Mouse (Mus musculus) heart, embryonic 11.5 days (tissue): ENCODE results near the gene Tedc1. TPM values are rescaled to one million over a fixed set of nuclear protein-coding genes. Genes with fewer than 3 reads are reported as not detected.

Experiments used
- ATAC-seq: fragments of 200-750 bp; cut with Nextera tagmentation; replicated peaks from 2 replicates; pipeline ENCODE4 v1.8.0; 2017; ENCODE audit warnings: moderate library complexity; ENCODE audit not compliant: insufficient number of reproducible peaks, low FRiP score, low TSS enrichment
- H3K27ac ChIP-seq: fragments of 300-500 bp; sonication (generic); 2 replicates; pipeline ENCODE4 v1.5.1; 2014; ENCODE audit warnings: mild to moderate bottlenecking, low read depth, low read length
- H3K27me3 ChIP-seq: fragments of 300-500 bp; sonication (generic); 2 replicates; pipeline ENCODE4 v1.6.1; 2014; ENCODE audit warnings: mild to moderate bottlenecking, low read length, mixed read lengths; ENCODE audit not compliant: control insufficient read depth, insufficient read depth
- H3K36me3 ChIP-seq: fragments of 300-500 bp; sonication (generic); 2 replicates; pipeline ENCODE4 v1.6.1; 2014; ENCODE audit warnings: mild to moderate bottlenecking, low read length, moderate library complexity, mixed read lengths; ENCODE audit not compliant: control insufficient read depth, insufficient read depth
- H3K4me1 ChIP-seq: fragments of 300-500 bp; sonication (generic); 2 replicates; pipeline ENCODE4 v1.6.1; 2014; ENCODE audit warnings: low read length; ENCODE audit not compliant: control insufficient read depth, insufficient read depth
- H3K4me2 ChIP-seq: fragments of 300-500 bp; sonication (generic); 2 replicates; pipeline ENCODE4 v1.6.1; 2014; ENCODE audit warnings: mild to moderate bottlenecking, moderate library complexity
- H3K4me3 ChIP-seq: fragments of 300-500 bp; sonication (generic); 2 replicates; pipeline ENCODE4 v1.5.1; 2014; ENCODE audit warnings: low read depth, low read length
- H3K9ac ChIP-seq: fragments of 300-500 bp; sonication (generic); 2 replicates; pipeline ENCODE4 v1.6.1; 2014; ENCODE audit warnings: mild to moderate bottlenecking, low read depth, low read length, moderate library complexity
- H3K9me3 ChIP-seq: fragments of 300-500 bp; sonication (generic); replicated peaks from 2 replicates; pipeline ENCODE4 v1.6.1; 2016; ENCODE audit warnings: low read length; ENCODE audit not compliant: control insufficient read depth
- WGBS: fragments of 180-500 bp; shearing (Covaris S2); extraction: QIAGEN DNeasy Blood & Tissue Kit; methylation state at CpG from one replicate; pipeline ENCODE4 v1.1.7; 2014; ENCODE audit not compliant: insufficient replicate concordance; 5-methylcytosine and 5-hydroxymethylcytosine counted together
- polyA plus RNA-seq: library from polyadenylated mRNA; unstranded; fragments of >200 nt; fragmentation: Nextera tagmentation; extraction: Ambion mirVana; gene quantifications from 2 replicates; pipeline ENCODE4 v1.2.1, GENCODE M21; 2014

Gene Tedc1
- polyA plus RNA-seq, 1 experiment from 2014 or later, result 16.6 TPM

GRCm38 (mm10) chr12:113148381-113149035, 7.7 kb upstream of the Tedc1 start:
- Histone ChIP-seq H3K4me1 (peaks cover 56% of the 10 kb centered on the region), H3K9ac (no peak overlapping the region), H3K36me3 (peaks cover 11% of the 10 kb centered on the region), H3K4me3 (no peak overlapping the region), H3K9me3 (no peaks in the 10 kb centered on the region), H3K4me2 (no peak overlapping the region), H3K27ac (no peak overlapping the region), H3K27me3 (no peaks in the 10 kb centered on the region)
- WGBS, result 30% methylated on average over 16 of the region's 16 CpGs
- no peak for ATAC-seq

- Histone ChIP-seq H3K4me2 (no peak overlapping the region), H3K9me3 (no peaks in the 10 kb centered on the region), H3K36me3 (peaks cover 9% of the 10 kb centered on the region), H3K4me3 (no peak overlapping the region), H3K4me1 (peaks cover 48% of the 10 kb centered on the region), H3K9ac (no peak overlapping the region), H3K27me3 (no peaks in the 10 kb centered on the region), H3K27ac (no peak overlapping the region)
- 66% methylated on average over 4 of the region's 4 CpGs for WGBS
- ATAC-seq, result no peak
Observed at GRCm38 (mm10) chr12:113149341-113149740, 6.9 kb upstream of the Tedc1 start.

GRCm38 (mm10) chr12:113149896-113150295, 6.3 kb upstream of the Tedc1 start:
- H3K4me3 ChIP-seq, result no peak overlapping the region
- H3K4me1 ChIP-seq, result peaks cover 45% of the 10 kb centered on the region
- no peak overlapping the region for H3K9ac ChIP-seq
- H3K4me2 ChIP-seq, result no peak overlapping the region
- H3K36me3 ChIP-seq, result peaks cover 5% of the 10 kb centered on the region
- no peaks in the 10 kb centered on the region for H3K27me3 ChIP-seq
- H3K27ac ChIP-seq, result no peak overlapping the region
- WGBS, result 73% methylated on average over 3 of the region's 3 CpGs
- ATAC-seq, result no peak
- H3K9me3 ChIP-seq, result no peaks in the 10 kb centered on the region

- H3K27ac ChIP-seq, result no peak overlapping the region
- no peaks in the 10 kb centered on the region for H3K36me3 ChIP-seq
- no peak overlapping the region for H3K4me3 ChIP-seq
- 61% methylated on average over 4 of the region's 4 CpGs for WGBS
- H3K27me3 ChIP-seq, result no peaks in the 10 kb centered on the region
- no peak for ATAC-seq
- H3K9me3 ChIP-seq, result no peaks in the 10 kb centered on the region
- H3K4me1 ChIP-seq, result peaks cover 47% of the 10 kb centered on the region
- no peak overlapping the region for H3K9ac ChIP-seq
- peak overlapping the region; percentile 83; the same call in 1 of the 2 replicates for H3K4me2 ChIP-seq
Observed at GRCm38 (mm10) chr12:113150591-113150990, 5.6 kb upstream of the Tedc1 start.

GRCm38 (mm10) chr12:113151046-113151445, 5.2 kb upstream of the Tedc1 start:
- no peak for ATAC-seq
- Histone ChIP-seq H3K9ac (no peak overlapping the region), H3K27me3 (no peaks in the 10 kb centered on the region), H3K9me3 (no peaks in the 10 kb centered on the region), H3K4me3 (0 out of 2 replicates have a peak overlapping the region, but pooled peaks have one; percentile 59), H3K4me2 (peak overlapping the region; percentile 83), H3K4me1 (peaks cover 44% of the 10 kb centered on the region), H3K36me3 (no peaks in the 10 kb centered on the region), H3K27ac (no peak overlapping the region)
- WGBS, result 57% methylated on average over 8 of the region's 8 CpGs

GRCm38 (mm10) chr12:113151661-113152271, 4.5 kb upstream of the Tedc1 start:
- Histone ChIP-seq H3K27me3 (no peaks in the 10 kb centered on the region), H3K4me2 (peak overlapping the region; percentile 83), H3K9ac (peak overlapping the region; percentile 71), H3K36me3 (no peaks in the 10 kb centered on the region), H3K27ac (no peak overlapping the region), H3K4me1 (peaks cover 39% of the 10 kb centered on the region), H3K9me3 (no peaks in the 10 kb centered on the region), H3K4me3 (peak overlapping the region; percentile 59)
- no peak for ATAC-seq
- under 1% methylated on average over 36 of the region's 36 CpGs for WGBS

GRCm38 (mm10) chr12:113152272-113152661, 4.0 kb upstream of the Tedc1 start:
- Histone ChIP-seq H3K4me1 (peaks cover 39% of the 10 kb centered on the region), H3K4me3 (peak overlapping the region; percentile 59), H3K4me2 (peak overlapping the region; percentile 83), H3K9me3 (no peaks in the 10 kb centered on the region), H3K27ac (no peak overlapping the region), H3K27me3 (no peaks in the 10 kb centered on the region), H3K9ac (peak overlapping the region; percentile 71), H3K36me3 (no peaks in the 10 kb centered on the region)
- WGBS, result 14% methylated on average over 19 of the region's 19 CpGs
- ATAC-seq, result no peak

GRCm38 (mm10) chr12:113152991-113153525, 3.2 kb upstream of the Tedc1 start:
- no peaks in the 10 kb centered on the region for H3K9me3 ChIP-seq
- peak overlapping the region; percentile 83 for H3K4me2 ChIP-seq
- no peak for ATAC-seq
- H3K4me1 ChIP-seq, result peaks cover 33% of the 10 kb centered on the region
- WGBS, result 73% methylated on average over 6 of the region's 6 CpGs
- no peak overlapping the region for H3K27ac ChIP-seq
- peak overlapping the region; percentile 71; the same call in 1 of the 2 replicates for H3K9ac ChIP-seq
- no peaks in the 10 kb centered on the region for H3K27me3 ChIP-seq
- peak overlapping the region; percentile 59; the same call in 1 of the 2 replicates for H3K4me3 ChIP-seq
- no peaks in the 10 kb centered on the region for H3K36me3 ChIP-seq
